Mouse (Mus musculus) induced T-regulatory cell, adult 2 months (primary cell): Measurements from ENCODE around the gene Tmpo.

ENCODE experiments used
- DNase-seq: peaks from one replicate; pipeline ENCODE4 v3.0.0-alpha.2; 2012; ENCODE audit warnings: low read depth

The Tmpo gene

GRCm38 (mm10) chr10:91158442-91158841 lies 22.7 kb downstream of the Tmpo start:
- DNase-seq = no peak

GRCm38 (mm10) chr10:91156338-91156737 lies 24.8 kb downstream of the Tmpo start:
- DNase-seq = no peak

GRCm38 (mm10) chr10:91153894-91154503 lies 27.1 kb downstream of the Tmpo start:
- DNase-seq = peak; percentile 84

DNA sequence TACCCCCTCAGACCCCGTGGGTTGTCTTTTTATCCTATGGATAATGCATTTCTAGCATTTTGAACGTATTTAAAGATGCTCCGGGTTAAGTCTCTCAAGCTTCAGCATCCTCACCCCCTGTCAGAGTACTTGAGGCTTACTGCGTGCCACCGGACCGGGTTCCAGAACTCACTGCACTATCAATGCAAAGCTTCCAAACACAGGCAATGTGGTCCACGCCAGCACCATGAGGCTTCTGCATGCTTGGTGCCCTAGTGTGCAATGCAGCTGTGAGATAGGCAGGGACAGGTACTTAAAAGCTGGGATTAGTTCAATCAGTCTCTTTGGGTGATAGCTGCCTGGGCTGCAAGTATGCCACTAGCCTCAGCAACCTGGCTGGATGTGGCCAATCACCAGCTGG lies 35.7 kb downstream of the Tmpo start:
- DNase-seq = no peak

DNA sequence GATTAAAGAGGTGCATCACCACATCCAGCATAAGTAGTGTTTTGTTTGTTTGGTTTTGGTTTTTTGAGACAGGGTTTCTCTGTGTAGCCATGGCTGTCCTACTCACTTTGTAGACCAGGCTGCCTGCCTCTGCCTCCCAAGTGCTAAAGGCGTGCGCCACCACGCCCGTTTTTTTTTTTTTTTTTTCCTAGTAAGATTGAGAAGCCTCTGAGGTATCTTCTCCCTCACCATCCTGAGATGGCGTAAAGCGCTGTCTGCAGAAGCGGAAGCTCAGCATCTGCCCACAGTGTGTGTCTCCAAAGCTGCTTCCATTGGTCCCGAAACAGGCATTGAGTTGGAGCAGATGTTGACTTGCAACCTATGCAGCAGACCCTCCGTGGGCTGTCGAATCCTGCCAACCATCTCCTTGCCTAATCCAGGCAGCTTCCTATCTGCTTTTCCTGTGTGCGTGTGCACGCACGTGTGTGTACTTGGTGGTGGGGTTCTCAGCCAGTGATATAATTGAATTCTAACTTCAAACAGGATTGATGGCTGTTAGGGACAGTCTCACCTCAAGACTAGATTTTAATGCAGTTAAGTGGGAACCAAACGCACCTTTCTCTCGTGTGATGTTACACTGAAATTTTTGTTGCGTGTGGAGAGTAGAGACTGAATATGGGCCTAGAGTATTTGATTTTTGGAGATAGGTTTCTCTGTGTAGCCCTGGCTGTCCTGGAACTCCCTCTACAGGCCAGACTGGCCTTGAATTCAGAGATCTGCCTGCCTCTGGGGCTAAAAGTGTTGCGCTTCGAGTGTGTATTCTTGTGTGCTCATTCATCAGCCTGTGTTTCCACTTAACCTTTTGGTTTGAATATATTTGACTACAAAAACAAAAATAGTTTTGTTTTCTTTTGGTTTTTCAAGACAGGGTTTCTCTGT lies 37.5 kb downstream of the Tmpo start:
- peak; percentile 40 for DNase-seq

DNA sequence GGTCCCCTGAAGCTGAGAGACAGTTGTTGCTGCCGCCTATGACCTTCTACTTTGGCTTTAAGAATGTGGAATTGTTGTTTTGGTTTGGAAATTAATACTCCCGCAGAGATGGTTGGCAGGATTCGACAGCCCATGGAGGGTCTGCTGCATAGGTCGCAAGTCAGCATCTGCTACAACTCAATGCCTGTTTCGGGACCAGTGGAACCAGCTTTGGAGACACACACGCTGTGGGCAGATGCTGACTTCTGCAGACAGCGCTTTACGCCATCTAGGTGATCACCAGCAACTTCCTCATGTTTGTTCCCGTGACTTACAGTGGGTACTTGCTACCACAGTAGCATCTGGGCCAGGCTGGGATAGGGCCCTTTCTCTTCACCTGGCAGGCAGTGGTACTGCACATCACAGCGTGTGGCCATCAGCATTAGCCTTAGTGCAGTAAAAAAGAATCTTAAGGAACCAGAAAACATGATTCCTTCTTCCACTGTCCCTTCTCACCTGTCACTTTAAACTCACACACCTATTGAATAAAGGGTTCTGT lies 38.4 kb downstream of the Tmpo start:
- DNase-seq = peak; percentile 43

GRCm38 (mm10) chr10:91141564-91141963 lies 39.6 kb downstream of the Tmpo start:
- peak; percentile 86 for DNase-seq

GRCm38 (mm10) chr10:91139148-91139766 lies 41.9 kb downstream of the Tmpo start:
- no peak for DNase-seq

DNA sequence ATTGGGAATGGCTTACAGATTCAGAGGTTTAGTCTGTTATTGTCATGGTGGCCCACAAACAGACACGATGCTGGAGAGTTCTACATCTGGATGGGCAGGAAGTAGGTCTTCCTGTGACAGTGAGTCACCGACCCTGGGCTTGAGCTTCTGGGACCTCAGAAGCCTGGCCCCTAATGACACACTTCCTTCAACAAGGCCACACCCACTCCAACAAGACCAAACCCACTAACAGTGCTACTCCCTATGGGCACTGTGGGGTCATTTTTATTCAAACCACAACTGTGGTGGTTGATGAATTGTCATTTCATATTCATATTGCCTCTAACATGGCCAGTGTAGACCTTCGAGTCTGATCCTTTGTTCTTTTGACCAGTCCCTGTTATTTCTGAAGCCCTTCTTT lies 42.8 kb downstream of the Tmpo start:
- peak; percentile 67 for DNase-seq

GRCm38 (mm10) chr10:91137400-91137799 lies 43.7 kb downstream of the Tmpo start:
- DNase-seq = no peak

- DNase-seq = no peak
Measured at GRCm38 (mm10) chr10:91135302-91135972, 45.7 kb downstream of the Tmpo start.

GRCm38 (mm10) chr10:91131565-91131964 lies 49.5 kb downstream of the Tmpo start:
- DNase-seq = no peak

- DNase-seq = no peak
Measured at GRCm38 (mm10) chr10:91130792-91131191, 50.3 kb downstream of the Tmpo start.

DNA sequence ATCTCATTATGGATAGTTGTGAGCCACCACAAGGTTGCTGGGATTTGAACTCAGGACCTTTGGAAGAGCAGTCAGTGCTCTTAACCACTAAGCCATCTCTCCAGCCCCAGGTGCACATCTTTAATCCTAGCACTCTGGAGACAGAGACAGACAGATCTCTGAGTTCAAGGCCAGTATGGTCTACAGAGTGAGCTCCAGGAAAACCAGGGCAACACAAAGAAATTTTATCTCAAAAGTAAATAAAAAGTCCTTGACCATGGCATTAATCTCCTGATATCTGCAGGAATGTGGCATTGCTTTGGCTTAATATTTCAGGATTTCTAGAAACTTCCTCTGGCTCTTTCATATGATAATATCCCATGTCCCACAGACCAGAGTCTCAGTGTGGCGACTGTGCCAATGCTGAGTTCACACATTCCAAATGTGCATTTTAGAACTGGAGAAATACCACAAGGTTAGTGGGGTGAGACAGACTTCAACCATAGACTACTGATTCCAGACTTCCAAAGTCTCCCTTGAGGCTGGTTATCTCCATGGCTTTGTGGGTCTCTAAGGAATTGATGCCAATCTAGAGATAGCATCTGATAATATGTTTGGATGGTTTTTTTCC lies 52.5 kb downstream of the Tmpo start:
- DNase-seq = no peak

DNA sequence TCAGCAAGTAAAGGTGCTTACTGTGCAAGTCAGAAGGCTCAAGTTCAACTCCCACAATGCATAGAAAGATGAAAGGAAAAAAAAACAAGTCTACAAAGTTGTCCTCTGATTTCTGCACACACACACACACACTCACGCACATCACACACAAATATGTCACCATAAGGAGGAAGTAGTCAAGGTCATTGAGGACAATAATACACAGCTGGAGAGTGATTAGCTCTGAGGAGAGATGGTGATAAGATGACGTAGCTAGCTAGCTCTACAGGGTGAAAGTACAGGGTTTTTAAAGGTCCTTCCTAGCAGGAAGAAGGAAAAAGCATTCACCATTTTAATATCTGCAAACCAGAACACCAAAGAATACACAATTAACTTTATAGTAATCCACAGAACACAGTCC lies 53.7 kb downstream of the Tmpo start:
- no peak for DNase-seq

- no peak for DNase-seq
Measured at GRCm38 (mm10) chr10:91126618-91127355, 54.3 kb downstream of the Tmpo start.

DNA sequence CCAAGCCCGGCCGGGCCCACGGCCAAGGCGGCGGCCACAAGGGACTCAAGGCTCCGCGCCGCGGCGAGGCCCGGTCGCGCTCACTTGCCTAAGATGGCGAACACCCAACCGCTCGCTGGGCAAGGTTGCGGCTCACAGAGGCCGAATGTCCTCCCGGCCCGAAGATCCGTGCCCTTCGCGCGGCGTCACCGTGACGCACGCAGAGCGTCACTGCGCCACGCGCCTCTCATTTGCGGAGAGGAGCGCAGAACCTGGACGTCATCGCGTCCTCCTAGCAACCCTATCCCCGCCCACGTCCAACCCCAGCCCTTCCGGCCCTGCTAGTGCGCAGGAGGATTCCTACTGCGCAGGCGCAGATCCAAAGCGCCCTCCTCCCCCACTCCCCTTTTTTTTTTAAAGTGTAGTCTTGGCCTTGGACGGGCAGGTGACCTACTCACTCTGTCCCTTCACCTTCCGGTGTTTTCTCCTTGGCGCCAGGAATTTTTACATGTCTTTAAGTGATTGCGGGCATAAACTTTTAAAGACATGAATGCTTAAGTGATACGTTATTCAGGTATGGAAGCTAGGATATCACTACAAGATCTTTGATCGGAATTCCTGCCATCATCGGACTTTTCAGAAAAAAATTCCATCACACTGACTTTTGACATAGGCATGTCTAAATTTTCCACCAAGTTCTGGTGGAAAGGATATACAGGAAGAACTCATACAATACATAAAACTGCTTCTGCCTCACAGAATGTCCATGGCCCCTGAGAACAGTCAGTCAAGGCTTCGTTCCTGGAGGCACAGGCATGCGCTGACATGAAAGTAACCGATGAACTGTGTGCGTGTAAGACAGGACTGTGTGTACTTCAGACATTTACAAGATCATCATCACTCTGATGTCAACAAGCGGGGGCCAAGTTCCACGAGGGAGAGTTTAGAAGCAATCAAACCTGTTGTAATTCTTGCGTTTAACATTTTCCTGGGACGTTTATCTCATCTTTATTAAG lies 57.0 kb downstream of the Tmpo start, which contains the start of gene Slc25a3:
Gene Slc25a3 (minus strand): TSS at position 232 of the 995 bp plus-strand sequence.
- peak; percentile 99 for DNase-seq

GRCm38 (mm10) chr10:91123281-91123827 lies 57.8 kb downstream of the Tmpo start:
- no peak for DNase-seq

- peak; percentile 70 for DNase-seq
Measured at GRCm38 (mm10) chr10:91122646-91123045, 58.5 kb downstream of the Tmpo start.
